Mouse (Mus musculus): Measurements from ENCODE around the gene Zfp142. TPM values are rescaled to one million over a fixed set of nuclear protein-coding genes. Genes with fewer than 3 reads are reported as not detected.

Gene Zfp142
- polyA plus RNA-seq (2012; rRNA removed): 2.6 and 3.3 TPM in 2 replicates

DNA sequence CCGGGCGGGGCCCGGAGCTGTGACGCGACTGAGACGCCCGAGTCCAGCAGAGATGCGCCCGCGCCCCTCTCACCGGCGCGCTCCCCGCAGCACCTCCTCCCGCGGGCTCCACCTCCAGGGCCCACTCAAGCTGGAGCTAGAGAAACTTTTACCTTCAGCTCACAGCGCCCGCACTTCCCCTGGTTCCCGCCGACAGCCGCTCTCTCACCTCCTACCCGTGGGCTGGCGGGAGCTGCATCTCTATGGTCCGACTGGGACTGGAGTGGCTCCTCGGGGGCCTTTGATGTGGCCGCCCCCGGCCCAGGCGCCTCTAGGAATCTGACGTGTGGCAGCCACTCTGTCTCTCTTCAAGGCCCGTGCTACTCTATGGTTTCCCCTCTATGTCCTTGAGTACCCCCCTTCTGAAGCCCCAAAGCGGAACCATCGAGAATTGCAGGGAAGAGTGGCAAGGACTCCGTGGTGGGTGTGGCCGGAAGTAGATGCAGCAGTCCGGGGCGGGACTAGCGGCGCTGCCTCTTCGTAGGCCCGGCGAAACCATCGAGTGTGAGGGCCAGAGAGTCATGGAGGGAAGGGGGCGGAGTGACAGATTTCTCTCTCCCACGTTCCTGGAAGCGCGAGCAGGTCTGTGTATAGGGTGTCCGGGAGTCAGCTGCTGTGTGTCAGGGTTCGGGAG lies at the start of gene Zfp142, which contains the start of gene Bcs1l:
Zfp142 (minus strand) TSS at position 474 of the 673 bp plus-strand sequence.
Bcs1l (plus strand) TSS at position 517 of the 673 bp plus-strand sequence.

DNA sequence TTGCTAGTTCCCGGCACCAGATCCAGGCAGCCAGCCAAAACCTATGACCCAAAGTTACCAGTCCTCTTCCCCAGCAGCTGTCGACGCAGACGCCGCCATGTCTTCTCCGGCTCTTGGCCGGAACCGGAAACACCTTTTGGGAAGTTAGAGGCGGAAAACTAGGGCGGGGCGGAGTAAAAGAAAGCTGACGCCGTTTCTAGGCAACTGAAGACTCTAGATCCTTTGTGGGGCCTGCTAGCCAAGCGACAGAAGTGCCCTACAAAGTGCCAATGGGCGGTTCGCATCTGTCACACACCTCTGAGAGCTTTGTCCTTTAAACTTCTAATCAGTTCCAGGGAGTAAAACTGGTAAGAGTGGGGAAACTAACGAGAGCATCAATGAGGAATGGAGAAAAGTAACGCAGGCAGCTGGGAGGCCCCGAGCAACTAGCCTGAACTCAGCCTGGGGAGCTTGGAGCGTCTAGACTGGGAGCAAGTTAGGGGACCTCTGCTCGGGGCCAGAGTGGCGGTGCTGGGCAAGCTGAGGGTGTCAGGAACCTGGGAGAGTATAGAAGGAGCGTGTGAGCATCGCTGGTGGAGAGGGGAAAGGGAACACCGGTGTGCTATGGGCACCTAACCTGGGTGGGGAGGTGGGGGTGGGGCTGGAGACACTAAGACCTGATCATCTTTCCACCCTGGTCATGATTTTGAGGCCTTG lies 13.4 kb upstream of the Zfp142 start, which contains the start of the genes Rnf25 and Stk36:
Rnf25 (minus strand) TSS at position 131 of the 696 bp plus-strand sequence.
Stk36 (plus strand) TSS at position 179 of the 696 bp plus-strand sequence.

DNA sequence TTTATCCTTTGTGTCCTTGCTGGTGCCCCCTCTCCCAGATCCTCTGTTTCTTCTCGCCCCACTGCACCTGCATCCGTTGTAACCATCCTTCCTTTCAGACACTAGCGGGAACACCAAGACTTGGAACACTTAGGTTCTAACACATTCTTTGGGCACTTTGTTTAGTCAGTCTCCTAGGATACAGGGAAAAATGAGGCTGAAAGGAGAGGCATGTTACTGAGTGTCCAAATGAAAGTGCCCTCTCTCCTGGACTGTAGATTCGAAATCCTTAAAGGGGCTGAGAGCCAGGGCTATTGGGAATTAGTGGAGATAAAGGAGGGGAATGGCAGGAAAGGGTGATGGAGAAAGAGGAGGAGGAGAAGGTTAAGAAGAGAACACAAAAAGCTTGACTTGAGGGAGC lies 43.9 kb downstream of the Zfp142 start, which contains the start of gene Usp37:
Usp37 (minus strand) TSS at position 101 of the 400 bp plus-strand sequence.

DNA sequence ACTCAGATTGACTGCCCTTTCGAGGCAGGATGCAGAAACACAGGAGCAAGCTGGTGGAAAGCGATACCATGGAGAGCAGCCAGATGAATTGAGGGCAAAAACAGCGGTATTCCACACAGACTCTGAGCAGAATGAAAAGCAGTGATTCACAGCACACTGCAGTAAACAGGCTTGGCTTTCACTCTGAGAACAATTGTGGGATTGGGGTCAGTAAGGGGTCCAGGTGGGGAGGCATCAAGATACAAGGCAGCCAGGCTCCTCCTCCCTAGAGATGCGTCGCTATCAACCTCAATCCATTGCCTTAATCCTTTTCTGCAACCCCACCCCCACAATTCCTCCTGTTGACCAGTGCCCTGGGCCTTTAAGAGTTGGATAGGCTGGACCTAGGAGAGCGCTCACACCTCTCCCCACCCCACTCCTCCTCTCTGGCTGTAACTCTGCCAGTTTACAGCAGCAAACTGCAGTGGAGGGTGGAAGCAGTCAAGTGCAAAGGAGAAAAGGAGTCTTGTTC lies 45.5 kb downstream of the Zfp142 start, which contains the start of gene Plcd4:
Plcd4 (plus strand) TSS at position 438 of the 511 bp plus-strand sequence.

Other genes with a start within 250 kb of the Zfp142 start
- gene Catip, start 226.1 kb downstream of the Zfp142 start, polyA plus RNA-seq (2012; rRNA removed): 0.06 and 0.11 TPM in 2 replicates
- gene Slc11a1, start 213.1 kb downstream of the Zfp142 start, polyA plus RNA-seq (2012; rRNA removed): 8.0 and 13.7 TPM in 2 replicates
- gene Ctdsp1, start 196.7 kb downstream of the Zfp142 start, polyA plus RNA-seq (2012; rRNA removed): 32.1 and 35.4 TPM in 2 replicates
- gene Vil1, start 178.9 kb downstream of the Zfp142 start, polyA plus RNA-seq (2012; rRNA removed): 0.34 and 0.36 TPM in 2 replicates
- 23.4 and 28.6 TPM in 2 replicates for gene Cnot9, start 82.2 kb downstream of the Zfp142 start, polyA plus RNA-seq (2012; rRNA removed)
- 0.01 TPM in 2 replicates for gene Plcd4, start 45.4 kb downstream of the Zfp142 start, polyA plus RNA-seq (2012; rRNA removed)
- 4.5 and 5.5 TPM in 2 replicates for gene Usp37, start 44.0 kb downstream of the Zfp142 start, polyA plus RNA-seq (2012; rRNA removed)
- gene Bcs1l, start within 50 bp of the Zfp142 start, polyA plus RNA-seq (2012; rRNA removed): 9.0 and 10.6 TPM in 2 replicates
- 20.9 and 23.6 TPM in 2 replicates for gene Rnf25, start 13.2 kb upstream of the Zfp142 start, polyA plus RNA-seq (2012; rRNA removed)
- gene Stk36, start 13.2 kb upstream of the Zfp142 start, polyA plus RNA-seq (2012; rRNA removed): 0.18 and 0.20 TPM in 2 replicates
- 6.6 and 8.4 TPM in 2 replicates for gene Ttll4, start 73.5 kb upstream of the Zfp142 start, polyA plus RNA-seq (2012; rRNA removed)
- gene Cyp27a1, start 125.3 kb upstream of the Zfp142 start, polyA plus RNA-seq (2012; rRNA removed): 2.4 and 3.7 TPM in 2 replicates
- gene Prkag3, start 161.0 kb upstream of the Zfp142 start, polyA plus RNA-seq (2012; rRNA removed): 0.01 and 0.08 TPM in 2 replicates
- 0.07 and 0.24 TPM in 2 replicates for gene Wnt6, start 183.6 kb upstream of the Zfp142 start, polyA plus RNA-seq (2012; rRNA removed)
- gene Wnt10a, start 203.3 kb upstream of the Zfp142 start, polyA plus RNA-seq (2012; rRNA removed): 0.06 TPM in 1 of 2 replicates, not detected in the other